Mouse (Mus musculus): ENCODE measurements around the gene Entpd1. TPM values are rescaled to one million over a fixed set of nuclear protein-coding genes. Genes with fewer than 3 reads are reported as not detected.

Entpd1 gene
- total RNA-seq, 1 experiment, result 1.2 TPM

GRCm38 (mm10) chr19:40633144-40633543 lies 21.0 kb downstream of the Entpd1 start:
- in situ Hi-C loops (cut with MboI; ENCODE audit: low sequenced_read_pairs in 2 of 2, unreplicated experiment in 2 of 2), result no loop called here
- H3K36me3 ChIP-seq (ENCODE audit: control insufficient read depth, insufficient read depth, low read length, poor library complexity, severe bottlenecking), result no peaks in the 10 kb centered on the region
- peaks cover 0 to 5% of the 10 kb centered on the region in 2 experiments; a peak in 1 of 4 replicates for H3K4me1 ChIP-seq (ENCODE audit: control insufficient read depth in 2 of 2, insufficient read depth in 2 of 2, low read length in 2 of 2, poor library complexity in 1 of 2)
- H3K9me3 ChIP-seq (ENCODE audit: control insufficient read depth, insufficient read depth, low read depth, low read length), result no peaks in the 10 kb centered on the region
- no peak overlapping the region for H3K4me3 ChIP-seq (ENCODE audit: insufficient read depth in 1 of 2, low read depth in 1 of 2, low read length in 2 of 2, poor library complexity in 1 of 2, severe bottlenecking in 1 of 2)
- DNase-seq (ENCODE audit: low read depth, low spot score), result no peak
- no peak for TF ChIP-seq ZC3H11A (IDR thresholded peaks at IDR 0.05; ENCODE audit: borderline replicate concordance, low read depth, low read length)
- no peak for TF ChIP-seq MAFK (IDR thresholded peaks at IDR 0.05; ENCODE audit: insufficient read depth, low read depth, low read length)
- TF ChIP-seq HCFC1 (IDR thresholded peaks at IDR 0.05; ENCODE audit: borderline replicate concordance, insufficient read depth, low read length), result no peak
- no peak for TF ChIP-seq CHD2 (IDR thresholded peaks at IDR 0.05; ENCODE audit: low read depth, low read length)
- no peak for TF ChIP-seq ZNF384 (IDR thresholded peaks at IDR 0.05; ENCODE audit: low read depth, low read length)
- no peak overlapping the region for H3K27ac ChIP-seq (ENCODE audit: insufficient read depth, low read depth, low read length, poor library complexity, severe bottlenecking)
- H3K9ac ChIP-seq (ENCODE audit: insufficient read depth, low read depth, low read length, poor library complexity, severe bottlenecking), result no peak overlapping the region

- no peak overlapping the region for H3K27ac ChIP-seq (ENCODE audit: insufficient read depth, low read depth, low read length, poor library complexity, severe bottlenecking)
- TF ChIP-seq ZC3H11A (IDR thresholded peaks at IDR 0.05; ENCODE audit: borderline replicate concordance, low read depth, low read length) (no peak), MAFK (IDR thresholded peaks at IDR 0.05; ENCODE audit: insufficient read depth, low read depth, low read length) (no peak), ZNF384 (IDR thresholded peaks at IDR 0.05; ENCODE audit: low read depth, low read length) (no peak), CHD2 (IDR thresholded peaks at IDR 0.05; ENCODE audit: low read depth, low read length) (no peak), HCFC1 (IDR thresholded peaks at IDR 0.05; ENCODE audit: borderline replicate concordance, insufficient read depth, low read length) (no peak)
- no peak overlapping the region for H3K4me3 ChIP-seq (ENCODE audit: insufficient read depth in 1 of 2, low read depth in 1 of 2, low read length in 2 of 2, poor library complexity in 1 of 2, severe bottlenecking in 1 of 2)
- no peaks in the 10 kb centered on the region for H3K36me3 ChIP-seq (ENCODE audit: control insufficient read depth, insufficient read depth, low read length, poor library complexity, severe bottlenecking)
- DNase-seq (ENCODE audit: low read depth, low spot score), result no peak
- in situ Hi-C loops (cut with MboI; ENCODE audit: low sequenced_read_pairs in 2 of 2, unreplicated experiment in 2 of 2), result no loop called here
- no peak overlapping the region for H3K9ac ChIP-seq (ENCODE audit: insufficient read depth, low read depth, low read length, poor library complexity, severe bottlenecking)
- H3K9me3 ChIP-seq (ENCODE audit: control insufficient read depth, insufficient read depth, low read depth, low read length), result no peaks in the 10 kb centered on the region
- H3K4me1 ChIP-seq (ENCODE audit: control insufficient read depth in 2 of 2, insufficient read depth in 2 of 2, low read length in 2 of 2, poor library complexity in 1 of 2), result peaks cover 0 to 8% of the 10 kb centered on the region in 2 experiments; a peak in 1 of 4 replicates
Observed at GRCm38 (mm10) chr19:40637091-40637490, 24.9 kb downstream of the Entpd1 start.

DNA sequence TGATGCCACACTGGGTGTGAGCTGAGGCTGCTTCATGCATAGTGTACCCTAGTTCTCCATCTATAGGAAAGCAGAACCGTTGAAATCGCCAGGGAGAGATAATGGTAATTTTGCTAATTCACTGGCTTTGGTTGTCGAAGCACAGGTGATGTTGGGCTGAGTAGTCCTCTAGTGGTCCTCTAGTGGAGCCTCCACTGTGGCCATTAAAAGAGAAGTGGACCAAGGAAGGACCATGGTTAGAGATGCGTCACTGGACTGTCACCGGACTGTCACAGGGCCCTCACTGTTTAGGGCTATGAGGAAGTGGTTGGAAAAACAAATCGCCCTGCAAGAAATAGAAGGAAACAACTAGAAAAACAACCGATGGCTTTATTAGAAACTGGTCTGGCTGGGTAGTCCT lies 25.4 kb downstream of the Entpd1 start:
- Histone ChIP-seq H3K9me3 (ENCODE audit: control insufficient read depth, insufficient read depth, low read depth, low read length) (no peaks in the 10 kb centered on the region), H3K27ac (ENCODE audit: insufficient read depth, low read depth, low read length, poor library complexity, severe bottlenecking) (no peak overlapping the region), H3K36me3 (ENCODE audit: control insufficient read depth, insufficient read depth, low read length, poor library complexity, severe bottlenecking) (no peaks in the 10 kb centered on the region), H3K4me1 (ENCODE audit: control insufficient read depth in 2 of 2, insufficient read depth in 2 of 2, low read length in 2 of 2, poor library complexity in 1 of 2) (peaks cover 0 to 8% of the 10 kb centered on the region in 2 experiments; a peak in 1 of 4 replicates), H3K9ac (ENCODE audit: insufficient read depth, low read depth, low read length, poor library complexity, severe bottlenecking) (no peak overlapping the region), H3K4me3 (ENCODE audit: insufficient read depth in 1 of 2, low read depth in 1 of 2, low read length in 2 of 2, poor library complexity in 1 of 2, severe bottlenecking in 1 of 2) (no peak overlapping the region)
- no peak for TF ChIP-seq HCFC1 (IDR thresholded peaks at IDR 0.05; ENCODE audit: borderline replicate concordance, insufficient read depth, low read length)
- no peak for TF ChIP-seq ZNF384 (IDR thresholded peaks at IDR 0.05; ENCODE audit: low read depth, low read length)
- no peak for TF ChIP-seq MAFK (IDR thresholded peaks at IDR 0.05; ENCODE audit: insufficient read depth, low read depth, low read length)
- no peak for TF ChIP-seq ZC3H11A (IDR thresholded peaks at IDR 0.05; ENCODE audit: borderline replicate concordance, low read depth, low read length)
- TF ChIP-seq CHD2 (IDR thresholded peaks at IDR 0.05; ENCODE audit: low read depth, low read length), result no peak
- no peak for DNase-seq (ENCODE audit: low read depth, low spot score)
- in situ Hi-C loops (cut with MboI; ENCODE audit: low sequenced_read_pairs in 2 of 2, unreplicated experiment in 2 of 2), result no loop called here

DNA sequence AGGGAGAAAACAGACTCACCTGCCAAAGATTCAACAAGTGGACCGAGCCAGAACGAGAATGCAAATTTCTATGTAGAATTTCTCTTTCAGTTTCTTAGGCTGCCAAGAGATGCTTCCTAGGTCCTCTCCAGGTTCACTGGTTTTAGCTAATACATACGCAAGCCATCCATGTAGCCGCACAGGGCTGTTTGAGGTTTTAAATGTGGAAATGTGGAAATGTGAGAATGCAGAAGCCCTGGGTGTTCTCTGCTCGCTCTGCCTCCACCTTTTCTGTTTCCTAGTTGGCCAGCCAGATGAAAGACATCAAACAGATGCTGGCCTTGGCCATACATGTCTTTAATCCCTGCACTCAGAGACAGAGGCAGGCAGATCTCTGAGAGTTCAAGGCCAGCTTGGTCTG lies 26.4 kb downstream of the Entpd1 start:
- in situ Hi-C loops (cut with MboI; ENCODE audit: low sequenced_read_pairs in 2 of 2, unreplicated experiment in 2 of 2), result no loop called here
- TF ChIP-seq HCFC1 (IDR thresholded peaks at IDR 0.05; ENCODE audit: borderline replicate concordance, insufficient read depth, low read length) (no peak), CHD2 (IDR thresholded peaks at IDR 0.05; ENCODE audit: low read depth, low read length) (no peak), ZC3H11A (IDR thresholded peaks at IDR 0.05; ENCODE audit: borderline replicate concordance, low read depth, low read length) (no peak), ZNF384 (IDR thresholded peaks at IDR 0.05; ENCODE audit: low read depth, low read length) (no peak), MAFK (IDR thresholded peaks at IDR 0.05; ENCODE audit: insufficient read depth, low read depth, low read length) (no peak)
- H3K9ac ChIP-seq (ENCODE audit: insufficient read depth, low read depth, low read length, poor library complexity, severe bottlenecking), result no peak overlapping the region
- no peaks in the 10 kb centered on the region for H3K9me3 ChIP-seq (ENCODE audit: control insufficient read depth, insufficient read depth, low read depth, low read length)
- no peak overlapping the region for H3K4me3 ChIP-seq (ENCODE audit: insufficient read depth in 1 of 2, low read depth in 1 of 2, low read length in 2 of 2, poor library complexity in 1 of 2, severe bottlenecking in 1 of 2)
- H3K27ac ChIP-seq (ENCODE audit: insufficient read depth, low read depth, low read length, poor library complexity, severe bottlenecking), result no peak overlapping the region
- no peaks in the 10 kb centered on the region for H3K36me3 ChIP-seq (ENCODE audit: control insufficient read depth, insufficient read depth, low read length, poor library complexity, severe bottlenecking)
- peaks cover 0 to 8% of the 10 kb centered on the region in 2 experiments; a peak in 1 of 4 replicates for H3K4me1 ChIP-seq (ENCODE audit: control insufficient read depth in 2 of 2, insufficient read depth in 2 of 2, low read length in 2 of 2, poor library complexity in 1 of 2)
- no peak for DNase-seq (ENCODE audit: low read depth, low spot score)

Measured in ES-E14 (cell line).